Mouse (Mus musculus) midbrain, embryonic 14.5 days (tissue): ENCODE results near the gene Gab1. TPM values are rescaled to one million over a fixed set of nuclear protein-coding genes. Genes with fewer than 3 reads are reported as not detected.
A peak's percentile ranks its signal among the peaks of the same experiment; 100 is the strongest.

ENCODE experiments used
- ATAC-seq: fragments of 200-750 bp; cut with Nextera tagmentation; 2 replicates; pipeline ENCODE4 v1.8.0; 2017; ENCODE audit warnings: moderate number of reproducible peaks, moderate library complexity; ENCODE audit not compliant: low FRiP score, low TSS enrichment
- DNase-seq: peaks from one replicate; pipeline ENCODE4 v3.0.0-alpha.2; 2015
- H3K27ac ChIP-seq: fragments of 300-500 bp; sonication (generic); replicated peaks from 2 replicates; pipeline ENCODE4 v1.5.1; 2014; ENCODE audit warnings: mild to moderate bottlenecking, low read depth, low read length, moderate library complexity
- H3K27me3 ChIP-seq: fragments of 300-500 bp; sonication (generic); 2 replicates; pipeline ENCODE4 v1.6.1; 2014; ENCODE audit warnings: low read length, control low read depth, mixed read lengths; ENCODE audit not compliant: control insufficient read depth, insufficient read depth
- H3K36me3 ChIP-seq: fragments of 300-500 bp; sonication (generic); 2 replicates; pipeline ENCODE4 v1.6.1; 2014; ENCODE audit warnings: low read length, control low read depth; ENCODE audit not compliant: control insufficient read depth, insufficient read depth
- H3K4me1 ChIP-seq: fragments of 300-500 bp; sonication (generic); 2 replicates; pipeline ENCODE4 v1.6.1; 2014; ENCODE audit warnings: mild to moderate bottlenecking, antibody characterized with exemption, low read length, control low read depth; ENCODE audit not compliant: control insufficient read depth, insufficient read depth
- H3K4me2 ChIP-seq: fragments of 300-500 bp; sonication (generic); 2 replicates; pipeline ENCODE4 v1.6.1; 2014; ENCODE audit warnings: mild to moderate bottlenecking, low read length, moderate library complexity
- H3K4me3 ChIP-seq: fragments of 300-500 bp; sonication (generic); replicated peaks from 2 replicates; pipeline ENCODE4 v1.5.1; 2014; ENCODE audit warnings: low read depth, low read length
- H3K9ac ChIP-seq: fragments of 300-500 bp; sonication (generic); replicated peaks from 2 replicates; pipeline ENCODE4 v1.6.1; 2014; ENCODE audit warnings: mild to moderate bottlenecking, low read length, moderate library complexity
- H3K9me3 ChIP-seq: fragments of 300-500 bp; sonication (generic); 2 replicates; pipeline ENCODE4 v1.6.1; 2016; ENCODE audit warnings: low read length, control low read depth, mixed read lengths; ENCODE audit not compliant: control insufficient read depth
- whole genome bisulfite sequencing: fragments of 180-500 bp; shearing (Covaris S2); extraction: QIAGEN DNeasy Blood & Tissue Kit; methylation state at CpG from one replicate; pipeline ENCODE4 v1.1.7; 2014; 5-methylcytosine and 5-hydroxymethylcytosine counted together
- polyA plus RNA-seq: library from polyadenylated mRNA; unstranded; fragments of >200 nt; fragmentation: Nextera tagmentation; extraction: Ambion mirVana; gene quantifications from 2 replicates; pipeline ENCODE4 v1.2.1, GENCODE M21; 2014

The Gab1 gene
- polyA plus RNA-seq = 7.5 and 13.0 TPM in 2 replicates

DNA sequence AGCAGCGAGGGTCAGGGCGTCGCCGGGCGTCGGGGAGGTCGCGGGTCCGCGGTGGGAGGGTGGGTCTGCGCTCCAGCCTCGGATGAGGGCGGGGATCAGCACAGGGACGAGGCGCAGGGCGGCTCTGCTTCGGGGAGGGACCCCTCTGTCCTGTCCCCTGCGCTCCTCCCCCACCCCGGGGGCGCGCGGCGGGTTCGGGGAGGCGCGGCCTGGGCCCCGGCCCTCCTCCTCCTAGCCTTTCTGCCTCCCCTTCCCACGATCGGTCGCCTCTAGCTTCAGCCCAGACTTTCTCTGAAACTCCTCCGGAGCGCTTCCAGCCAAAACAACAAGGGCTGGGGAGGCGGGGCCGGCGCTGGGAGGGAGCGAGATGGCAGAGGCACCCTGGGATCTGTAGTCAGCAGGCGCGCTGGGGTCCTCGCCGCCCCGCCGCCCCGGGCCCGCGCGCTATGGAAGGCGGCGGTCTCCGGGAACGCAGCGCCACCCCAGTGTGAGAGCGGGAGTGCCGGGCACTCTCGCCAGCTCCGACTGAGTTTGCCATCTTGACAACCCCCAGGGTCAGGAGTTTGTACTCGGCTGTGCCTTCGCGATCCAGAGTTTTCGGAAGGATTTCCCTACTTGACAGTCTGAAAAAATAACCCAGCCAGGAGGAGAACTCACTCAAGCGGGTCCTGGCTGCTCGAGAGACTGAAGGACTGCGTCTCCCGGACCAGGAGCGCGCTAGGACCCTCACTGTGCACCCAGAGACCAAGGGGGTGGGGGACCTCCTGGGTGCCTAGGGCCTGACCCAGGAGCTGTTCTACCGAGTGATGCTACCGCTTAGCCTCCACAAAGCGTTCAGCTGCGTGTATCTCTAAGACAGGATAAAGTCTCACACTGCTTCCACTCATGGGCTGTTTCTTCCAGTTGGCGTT lies at the start of gene Gab1:
Gene Gab1, minus strand, starts transcription at position 324 of the 911 bp plus-strand sequence.
- H3K9me3 ChIP-seq = no peaks in the 10 kb centered on the region

DNA sequence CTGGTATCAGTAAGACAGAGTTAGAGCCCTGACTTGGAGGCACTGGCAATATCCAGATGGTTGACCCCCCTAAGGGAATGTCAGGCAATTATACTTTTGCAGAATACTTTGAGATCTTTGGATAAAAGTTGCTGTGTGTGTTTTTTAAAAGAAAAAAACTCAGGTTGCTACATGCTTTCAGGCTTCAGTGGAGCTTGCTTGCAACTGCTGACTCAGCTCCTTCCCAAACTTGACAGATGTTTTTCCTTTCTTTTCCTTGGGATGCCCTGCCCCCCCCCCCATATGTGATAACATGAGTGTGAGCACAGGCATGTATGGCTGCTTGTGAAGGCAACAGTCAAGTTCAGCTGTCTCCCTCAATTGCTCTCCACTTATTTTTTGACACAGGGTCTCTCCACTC lies 48.5 kb upstream of the Gab1 start:
- DNase-seq (no peak), ATAC-seq (no peak)
- no peaks in the 10 kb centered on the region for H3K4me1 ChIP-seq

More for the DNA sequence above, at the start of gene Gab1:
- H3K27ac ChIP-seq = peak within 1 kb of the TSS; percentile 83
- peak within 1 kb of the TSS; percentile 68 for H3K9ac ChIP-seq
- H3K4me2 ChIP-seq = peak within 1 kb of the TSS; percentile 80
- peaks cover 12% of the 10 kb centered on the region for H3K4me1 ChIP-seq
- ATAC-seq = peak; percentile 95
- H3K36me3 ChIP-seq = no peaks in the 10 kb centered on the region
- H3K27me3 ChIP-seq = peaks cover 7% of the 10 kb centered on the region; the same call in 1 of the 2 replicates
- WGBS = 1% methylated on average over 70 of the region's 70 CpGs
- peak within 1 kb of the TSS; percentile 75 for H3K4me3 ChIP-seq
- peak; percentile 94 for DNase-seq

GRCm38 (mm10) chr8:80923794-80924316 lies 43.5 kb upstream of the Gab1 start:
- H3K27ac ChIP-seq = no peak overlapping the region
- no peaks in the 10 kb centered on the region; the same call in 1 of the 2 replicates for H3K4me1 ChIP-seq
- no peak overlapping the region for H3K9ac ChIP-seq
- H3K36me3 ChIP-seq = no peaks in the 10 kb centered on the region
- DNase-seq (no peak), ATAC-seq (no peak)
- H3K27me3 ChIP-seq = no peaks in the 10 kb centered on the region
- WGBS = 87% methylated on average over 9 of the region's 9 CpGs
- H3K9me3 ChIP-seq = no peaks in the 10 kb centered on the region
- H3K4me2 ChIP-seq = no peak overlapping the region
- H3K4me3 ChIP-seq = no peak overlapping the region

More for the DNA sequence above, 48.5 kb upstream of the Gab1 start:
- H3K27me3 ChIP-seq = no peaks in the 10 kb centered on the region
- no peak overlapping the region for H3K4me2 ChIP-seq
- no peaks in the 10 kb centered on the region for H3K36me3 ChIP-seq
- H3K9me3 ChIP-seq = no peaks in the 10 kb centered on the region
- H3K4me3 ChIP-seq = no peak overlapping the region
- no peak overlapping the region for H3K27ac ChIP-seq
- H3K9ac ChIP-seq = no peak overlapping the region

DNA sequence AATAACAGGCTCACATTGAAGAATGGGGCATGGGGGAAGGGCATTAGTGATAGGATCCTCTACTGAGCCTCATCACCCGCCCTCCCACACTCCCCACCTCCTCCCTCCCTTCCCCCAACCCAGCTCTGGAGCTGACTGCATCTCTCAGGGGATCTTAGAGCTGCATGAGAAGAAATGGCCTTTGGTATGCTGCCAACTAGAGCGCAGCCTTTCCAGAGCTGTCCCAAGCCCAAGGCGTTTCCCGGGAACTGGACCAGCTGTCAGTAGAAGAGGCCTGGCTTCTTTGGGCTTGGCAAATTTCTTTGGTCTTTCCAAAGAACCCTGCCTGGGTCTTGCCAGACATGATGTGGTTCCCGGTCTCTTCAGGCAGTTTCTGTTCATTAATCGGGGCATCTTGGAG lies 42.3 kb upstream of the Gab1 start:
- no peak; the same call in 1 of the 2 replicates for ATAC-seq
- no peaks in the 10 kb centered on the region for H3K27me3 ChIP-seq
- H3K4me3 ChIP-seq = no peak overlapping the region
- no peaks in the 10 kb centered on the region for H3K36me3 ChIP-seq
- 57% methylated on average over 6 of the region's 6 CpGs for WGBS
- H3K4me1 ChIP-seq = no peaks in the 10 kb centered on the region; the same call in 1 of the 2 replicates
- peak; percentile 73 for DNase-seq
- no peak overlapping the region for H3K27ac ChIP-seq
- no peak overlapping the region for H3K4me2 ChIP-seq
- no peak overlapping the region for H3K9ac ChIP-seq
- no peaks in the 10 kb centered on the region for H3K9me3 ChIP-seq

- DNase-seq (no peak), ATAC-seq (no peak)
- H3K9ac ChIP-seq = no peak overlapping the region
- H3K4me3 ChIP-seq = no peak overlapping the region
- no peaks in the 10 kb centered on the region for H3K27me3 ChIP-seq
- H3K27ac ChIP-seq = no peak overlapping the region
- H3K4me1 ChIP-seq = no peaks in the 10 kb centered on the region; the same call in 1 of the 2 replicates
- no peaks in the 10 kb centered on the region for H3K36me3 ChIP-seq
- no peak overlapping the region for H3K4me2 ChIP-seq
- H3K9me3 ChIP-seq = no peaks in the 10 kb centered on the region
- 88% methylated on average over 4 of the region's 4 CpGs for whole genome bisulfite sequencing
These were observed 38.8 kb upstream of the Gab1 start for GRCm38 (mm10) chr8:80919130-80919529.

DNA sequence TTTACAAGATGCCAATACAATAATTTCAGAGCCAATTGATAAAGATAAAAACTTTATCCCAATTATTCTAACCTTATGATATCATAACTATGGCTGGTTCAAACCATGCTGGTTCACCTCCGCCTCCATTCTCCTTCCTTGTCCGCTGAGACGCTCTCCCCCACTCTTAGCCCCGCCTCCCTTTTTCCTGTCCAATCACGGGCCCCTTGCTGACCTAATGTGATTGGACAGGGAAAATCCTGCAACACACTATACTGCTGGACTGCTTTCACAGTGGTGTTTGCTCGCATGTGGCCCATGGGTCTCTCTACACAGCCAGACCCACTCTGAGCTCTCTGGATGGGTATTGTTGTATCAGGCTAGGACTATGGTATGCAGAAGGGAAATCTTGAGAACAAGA lies 38.2 kb upstream of the Gab1 start:
- Histone ChIP-seq H3K9ac (no peak overlapping the region), H3K36me3 (no peaks in the 10 kb centered on the region), H3K4me2 (no peak overlapping the region), H3K9me3 (no peaks in the 10 kb centered on the region), H3K27ac (no peak overlapping the region), H3K4me3 (no peak overlapping the region), H3K4me1 (no peaks in the 10 kb centered on the region; the same call in 1 of the 2 replicates), H3K27me3 (no peaks in the 10 kb centered on the region)
- 93% methylated on average over 6 of the region's 6 CpGs for WGBS
- DNase-seq (no peak), ATAC-seq (no peak)

- ATAC-seq = no peak
- Histone ChIP-seq H3K9ac (no peak overlapping the region), H3K4me2 (no peak overlapping the region), H3K4me1 (no peaks in the 10 kb centered on the region), H3K4me3 (no peak overlapping the region), H3K27ac (no peak overlapping the region), H3K27me3 (no peaks in the 10 kb centered on the region), H3K36me3 (no peaks in the 10 kb centered on the region), H3K9me3 (no peaks in the 10 kb centered on the region)
- DNase-seq = no peak
- WGBS = 84% methylated on average over 11 of the region's 11 CpGs
These were observed 36.3 kb upstream of the Gab1 start for GRCm38 (mm10) chr8:80916463-80917235.

DNA sequence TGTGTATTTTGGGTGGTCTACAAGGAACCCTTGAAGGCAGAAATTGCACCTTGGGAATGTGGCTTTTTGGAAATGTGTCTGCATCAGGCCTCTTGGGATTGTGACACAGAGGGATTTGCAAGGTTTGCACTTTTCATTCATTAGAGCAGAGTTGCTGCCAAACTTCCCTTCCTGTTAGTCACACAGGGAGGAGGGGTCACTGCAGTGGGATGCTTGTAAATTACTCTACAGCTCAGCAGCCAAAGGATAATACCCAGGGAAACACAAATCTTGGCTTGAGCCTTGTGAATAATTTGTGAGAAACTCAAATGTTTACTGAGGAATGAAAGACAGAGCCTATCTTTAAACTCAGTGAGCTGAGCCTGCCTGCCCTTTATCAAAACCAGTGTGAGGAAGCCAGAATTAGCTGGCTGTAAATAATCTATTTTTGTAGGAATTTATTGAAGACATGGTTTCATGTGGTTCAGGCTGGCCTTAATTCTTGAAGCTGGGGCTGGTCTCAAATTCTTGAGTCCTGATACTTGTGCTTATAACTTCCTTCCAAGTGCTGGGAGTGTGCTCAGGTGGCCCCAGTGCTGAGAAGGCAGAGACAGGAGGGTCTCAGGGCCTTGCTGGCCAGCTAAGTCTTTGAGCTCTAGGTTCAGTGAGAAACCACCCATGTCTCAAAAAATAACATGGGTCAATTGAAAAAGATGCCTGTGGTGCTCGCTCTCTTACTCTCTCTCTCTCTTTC lies 32.9 kb upstream of the Gab1 start:
- DNase-seq (peak; percentile 61), ATAC-seq (no peak)
- Histone ChIP-seq H3K4me3 (no peak overlapping the region), H3K4me2 (no peak overlapping the region), H3K4me1 (no peaks in the 10 kb centered on the region), H3K27me3 (no peaks in the 10 kb centered on the region), H3K36me3 (no peaks in the 10 kb centered on the region), H3K27ac (no peak overlapping the region), H3K9ac (no peak overlapping the region), H3K9me3 (no peaks in the 10 kb centered on the region)
- 96% methylated on average over 1 of the region's 1 CpGs for WGBS
